Mouse (Mus musculus) lung, embryonic 14.5 days (tissue): ENCODE results near the gene Rpusd1. TPM values are rescaled to one million over a fixed set of nuclear protein-coding genes. Genes with fewer than 3 reads are reported as not detected.

ENCODE experiments used
- ATAC-seq: fragments of 200-750 bp; cut with Nextera tagmentation; 2 replicates; pipeline ENCODE4 v1.8.0; 2017; ENCODE audit warnings: mild to moderate bottlenecking, moderate TSS enrichment, moderate library complexity; ENCODE audit not compliant: insufficient read depth
- DNase-seq: peaks from one replicate; pipeline ENCODE4 v3.0.0-alpha.2; 2015
- H3K27ac ChIP-seq: fragments of 300-500 bp; sonication (generic); 2 replicates; pipeline ENCODE4 v1.5.1; 2014; ENCODE audit warnings: low read depth, mild to moderate bottlenecking, moderate library complexity
- H3K27me3 ChIP-seq: fragments of 300-500 bp; sonication (generic); 2 replicates; pipeline ENCODE4 v1.6.1; 2014; ENCODE audit warnings: low read length, control low read depth; ENCODE audit not compliant: insufficient read depth
- H3K36me3 ChIP-seq: fragments of 300-500 bp; sonication (generic); 2 replicates; pipeline ENCODE4 v1.6.1; 2014; ENCODE audit warnings: control low read depth; ENCODE audit not compliant: insufficient read depth
- H3K4me1 ChIP-seq: fragments of 300-500 bp; sonication (generic); 2 replicates; pipeline ENCODE4 v1.6.1; 2014; ENCODE audit warnings: antibody characterized with exemption, control low read depth; ENCODE audit not compliant: insufficient read depth
- H3K4me2 ChIP-seq: fragments of 300-500 bp; sonication (generic); 2 replicates; pipeline ENCODE4 v1.6.1; 2014; ENCODE audit warnings: mild to moderate bottlenecking
- H3K4me3 ChIP-seq: fragments of 300-500 bp; sonication (generic); 2 replicates; pipeline ENCODE4 v1.5.1; 2014; ENCODE audit warnings: low read depth, low read length
- H3K9ac ChIP-seq: fragments of 300-500 bp; sonication (generic); 2 replicates; pipeline ENCODE4 v1.6.1; 2014
- H3K9me3 ChIP-seq: fragments of 300-500 bp; sonication (generic); 2 replicates; pipeline ENCODE4 v1.6.1; 2016; ENCODE audit warnings: low read depth, low read length, control low read depth
- CTCF ChIP-seq: IDR thresholded peaks from 2 replicates; pipeline ENCODE4 v1.5.1; 2016; ENCODE audit warnings: antibody characterized with exemption, low read depth
- WGBS: fragments of 180-500 bp; shearing (Covaris S2); extraction: QIAGEN DNeasy Blood & Tissue Kit; methylation state at CpG from one replicate; pipeline ENCODE4 v1.1.7; 2014; 5-methylcytosine and 5-hydroxymethylcytosine counted together
- polyA plus RNA-seq: library from polyadenylated mRNA; unstranded; fragments of >200 nt; fragmentation: Nextera tagmentation; extraction: Ambion mirVana; gene quantifications from 2 replicates; pipeline ENCODE4 v1.2.1, GENCODE M21; 2014

Rpusd1 gene
- 22.1 and 22.6 TPM in 2 replicates for polyA plus RNA-seq

GRCm38 (mm10) chr17:25727265-25728008 is at the start of gene Rpusd1, which contains the start of gene Chtf18:
TSS of gene Rpusd1 (plus strand) at chr17:25727670.
TSS of gene Chtf18 (minus strand) at chr17:25727419.
- peaks cover 11% of the 10 kb centered on the region; the same call in 1 of the 2 replicates for H3K4me1 ChIP-seq
- peaks cover 42% of the 10 kb centered on the region for H3K36me3 ChIP-seq
- H3K4me3 ChIP-seq: peak within 1 kb of the TSS; percentile 69
- H3K4me2 ChIP-seq: peak within 1 kb of the TSS; percentile 95
- no peaks in the 10 kb centered on the region for H3K27me3 ChIP-seq
- ATAC-seq: peak; percentile 98
- TF ChIP-seq CTCF: no peak
- WGBS: under 1% methylated on average over 37 of the region's 37 CpGs
- H3K9ac ChIP-seq: peak within 1 kb of the TSS; percentile 90
- no peak within 1 kb of the TSS for H3K27ac ChIP-seq
- H3K9me3 ChIP-seq: no peaks in the 10 kb centered on the region
- peak; percentile 100 for DNase-seq

GRCm38 (mm10) chr17:25677969-25678368 is 49.5 kb upstream of the Rpusd1 start:
- ATAC-seq (no peak), DNase-seq (no peak)
- TF ChIP-seq CTCF: no peak
- Histone ChIP-seq H3K4me2 (no peak overlapping the region), H3K4me1 (no peaks in the 10 kb centered on the region), H3K27ac (no peak overlapping the region), H3K9ac (no peak overlapping the region), H3K4me3 (no peak overlapping the region), H3K9me3 (no peaks in the 10 kb centered on the region; the same call in 1 of the 2 replicates), H3K27me3 (no peaks in the 10 kb centered on the region), H3K36me3 (no peaks in the 10 kb centered on the region)
- WGBS: 66% methylated on average over 6 of the region's 6 CpGs

GRCm38 (mm10) chr17:25679818-25680217 is 47.7 kb upstream of the Rpusd1 start:
- no peaks in the 10 kb centered on the region for H3K27me3 ChIP-seq
- WGBS: 23% methylated on average over 5 of the region's 5 CpGs
- TF ChIP-seq CTCF: no peak
- no peak for ATAC-seq
- no peak overlapping the region for H3K4me2 ChIP-seq
- H3K27ac ChIP-seq: no peak overlapping the region
- H3K9ac ChIP-seq: no peak overlapping the region
- H3K36me3 ChIP-seq: no peaks in the 10 kb centered on the region
- H3K9me3 ChIP-seq: no peaks in the 10 kb centered on the region; the same call in 1 of the 2 replicates
- no peak overlapping the region for H3K4me3 ChIP-seq
- no peaks in the 10 kb centered on the region for H3K4me1 ChIP-seq
- no peak for DNase-seq

GRCm38 (mm10) chr17:25681636-25682035 is 45.8 kb upstream of the Rpusd1 start:
- ATAC-seq: no peak
- H3K4me2 ChIP-seq: no peak overlapping the region
- no peak for TF ChIP-seq CTCF

GRCm38 (mm10) chr17:25686323-25686722 is 41.1 kb upstream of the Rpusd1 start:
- DNase-seq (peak; percentile 43), ATAC-seq (no peak)
- Histone ChIP-seq H3K4me3 (no peak overlapping the region), H3K27me3 (no peaks in the 10 kb centered on the region; the same call in 1 of the 2 replicates), H3K27ac (no peak overlapping the region), H3K4me1 (no peaks in the 10 kb centered on the region), H3K4me2 (no peak overlapping the region), H3K9me3 (no peaks in the 10 kb centered on the region), H3K9ac (no peak overlapping the region), H3K36me3 (no peaks in the 10 kb centered on the region)
- WGBS: 37% methylated on average over 7 of the region's 7 CpGs
- TF ChIP-seq CTCF: peak; percentile 54

More at GRCm38 (mm10) chr17:25681636-25682035, 45.8 kb upstream of the Rpusd1 start:
- Histone ChIP-seq H3K27me3 (no peaks in the 10 kb centered on the region; the same call in 1 of the 2 replicates), H3K9me3 (no peaks in the 10 kb centered on the region), H3K27ac (no peak overlapping the region), H3K4me1 (no peaks in the 10 kb centered on the region), H3K36me3 (no peaks in the 10 kb centered on the region), H3K4me3 (no peak overlapping the region), H3K9ac (no peak overlapping the region)
- WGBS: 75% methylated on average over 4 of the region's 4 CpGs
- DNase-seq: no peak

GRCm38 (mm10) chr17:25688922-25689321 is 38.5 kb upstream of the Rpusd1 start:
- H3K4me1 ChIP-seq: no peaks in the 10 kb centered on the region
- WGBS: 79% methylated on average over 4 of the region's 4 CpGs
- H3K4me2 ChIP-seq: no peak overlapping the region
- no peaks in the 10 kb centered on the region for H3K36me3 ChIP-seq
- ATAC-seq (no peak), DNase-seq (no peak)
- H3K27ac ChIP-seq: no peak overlapping the region
- no peaks in the 10 kb centered on the region for H3K9me3 ChIP-seq
- no peak overlapping the region for H3K9ac ChIP-seq
- H3K4me3 ChIP-seq: no peak overlapping the region
- no peaks in the 10 kb centered on the region; the same call in 1 of the 2 replicates for H3K27me3 ChIP-seq
- no peak for TF ChIP-seq CTCF

GRCm38 (mm10) chr17:25696263-25696662 is 31.2 kb upstream of the Rpusd1 start:
- Histone ChIP-seq H3K27ac (no peak overlapping the region), H3K9ac (no peak overlapping the region), H3K36me3 (no peaks in the 10 kb centered on the region), H3K4me3 (no peak overlapping the region), H3K4me2 (no peak overlapping the region), H3K27me3 (no peaks in the 10 kb centered on the region), H3K4me1 (no peaks in the 10 kb centered on the region), H3K9me3 (no peaks in the 10 kb centered on the region)
- WGBS: 52% methylated on average over 1 of the region's 1 CpGs
- no peak for DNase-seq
- no peak for ATAC-seq
- no peak for TF ChIP-seq CTCF
